Mouse (Mus musculus): ENCODE measurements around the gene Nt5c1b. TPM values are rescaled to one million over a fixed set of nuclear protein-coding genes. Genes with fewer than 3 reads are reported as not detected.

Gene Nt5c1b
- not detected for total RNA-seq (2021)

DNA sequence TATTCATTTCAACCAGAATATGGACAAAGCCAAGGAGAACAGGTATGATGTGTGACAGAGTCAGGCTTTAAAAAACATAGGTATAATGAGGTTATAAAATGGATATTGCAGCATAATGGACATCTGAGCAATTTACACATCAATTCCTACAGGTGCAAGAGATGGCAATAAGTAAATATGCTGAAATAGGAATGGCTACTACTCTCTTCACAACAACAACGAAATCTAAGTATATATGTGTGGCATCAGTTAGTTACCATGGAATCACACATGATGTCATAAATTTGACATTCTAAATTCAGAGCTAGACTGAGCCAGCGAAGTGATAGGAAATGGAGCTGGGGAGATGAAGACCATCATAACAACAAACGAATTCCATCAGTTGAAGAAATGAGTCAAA lies at the start of gene Nt5c1b:
Gene Nt5c1b, plus strand, starts transcription at position 301 of the 400 bp plus-strand sequence.
- intact Hi-C loops (cut with DNase I), result no loop called here
- DNase-seq, result no peak

DNA sequence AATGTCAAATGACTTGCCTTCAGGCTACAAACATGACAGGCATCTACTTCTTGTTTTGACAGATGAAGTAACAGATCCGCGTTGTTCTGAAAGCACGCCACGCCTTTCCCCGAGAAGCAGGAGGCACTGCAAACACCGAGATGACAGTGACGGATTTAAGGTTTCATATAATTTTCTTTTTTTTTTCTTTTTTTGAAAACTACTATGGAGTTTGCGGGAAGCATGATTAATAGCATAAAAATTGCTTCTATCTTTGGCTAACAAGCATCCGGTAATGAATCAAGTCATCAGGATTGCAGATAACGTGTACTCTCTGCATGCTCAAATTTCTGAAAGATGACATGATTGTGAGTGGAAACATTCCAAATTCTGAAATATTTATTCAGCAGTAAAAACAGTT lies 42.1 kb upstream of the Nt5c1b start:
- DNase-seq, result no peak
- intact Hi-C loops (cut with DNase I), result no loop called here

DNA sequence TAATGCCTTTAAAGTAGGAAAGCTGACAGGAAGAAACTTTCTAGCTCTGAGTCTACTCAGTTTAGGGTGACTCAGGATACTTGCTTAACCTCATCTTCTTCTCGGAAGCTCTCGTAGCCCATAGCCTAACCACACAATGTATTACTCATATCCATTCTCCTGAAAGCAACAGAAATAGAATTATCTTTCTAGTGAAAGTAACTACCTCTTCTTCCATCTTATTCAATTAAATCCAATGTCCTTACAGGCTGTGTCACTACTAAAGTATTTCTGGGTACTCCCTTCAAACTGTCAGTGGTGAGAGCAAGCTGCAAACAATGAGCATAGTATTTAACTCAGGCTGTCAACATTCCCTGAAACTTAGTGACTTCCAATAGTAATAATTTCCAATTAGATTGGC lies 40.3 kb upstream of the Nt5c1b start:
- DNase-seq, result no peak
- intact Hi-C loops (cut with DNase I), result no loop called here

DNA sequence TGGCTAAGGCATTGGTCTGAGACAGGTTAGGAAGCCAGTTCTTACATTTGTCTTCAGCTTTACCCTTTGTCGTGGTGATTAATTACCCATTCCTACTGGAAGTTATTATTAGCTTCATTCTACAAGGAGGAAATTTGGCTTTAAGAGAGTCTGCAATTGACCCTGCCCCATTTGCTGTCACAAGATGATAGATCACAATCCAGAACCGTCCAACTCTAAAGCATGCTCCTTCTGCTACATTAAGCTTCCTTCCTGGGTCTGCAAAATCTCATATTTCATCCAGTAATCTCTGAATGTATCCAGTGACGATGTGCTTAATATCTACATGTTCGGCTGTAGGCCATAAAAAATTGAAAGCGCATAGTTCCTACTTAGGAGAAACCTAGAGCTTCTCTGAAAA lies 29.2 kb upstream of the Nt5c1b start:
- intact Hi-C loops (cut with DNase I), result no loop called here
- DNase-seq, result no peak

DNA sequence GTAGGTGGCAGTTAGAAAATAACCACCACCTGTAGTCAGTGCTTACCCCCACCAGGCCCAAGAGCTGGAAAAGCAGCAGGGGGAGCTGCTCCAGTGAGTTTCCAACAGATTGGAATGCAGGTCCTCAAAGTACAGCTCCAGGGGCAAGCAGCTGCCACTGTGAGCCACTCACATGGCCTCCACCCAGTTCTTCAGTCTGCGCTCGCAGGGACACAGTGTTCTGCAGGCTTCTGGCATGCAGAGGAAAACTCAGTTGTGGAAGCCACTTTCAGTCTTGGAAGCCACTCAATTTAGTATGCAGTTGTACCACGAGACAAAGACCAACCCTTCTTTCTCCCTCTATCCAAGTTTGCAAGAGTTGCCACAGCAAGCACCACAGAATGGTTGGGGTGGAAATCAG lies 19.1 kb upstream of the Nt5c1b start:
- intact Hi-C loops (cut with DNase I), result no loop called here
- DNase-seq, result peak; percentile 4 to 5

DNA sequence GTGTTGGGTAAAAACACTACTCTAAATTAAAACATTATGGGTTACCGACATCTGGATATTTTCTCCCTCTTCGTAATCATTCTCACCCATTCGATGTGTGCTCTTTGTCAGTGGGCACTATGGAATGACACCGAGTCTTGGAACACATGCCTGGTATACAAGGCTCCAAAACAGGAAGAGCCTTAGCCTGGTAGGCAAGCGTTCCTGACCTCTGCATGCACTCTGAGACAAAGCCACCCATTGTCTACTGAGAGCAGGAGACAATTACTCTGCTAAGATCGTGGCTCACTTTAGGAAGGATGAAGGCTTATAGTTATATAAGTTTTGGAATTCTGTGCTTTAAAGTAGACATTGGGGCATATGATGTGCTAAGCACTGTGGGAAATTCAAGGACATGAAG lies 12.0 kb upstream of the Nt5c1b start:
- DNase-seq, result no peak
- intact Hi-C loops (cut with DNase I), result no loop called here

DNA sequence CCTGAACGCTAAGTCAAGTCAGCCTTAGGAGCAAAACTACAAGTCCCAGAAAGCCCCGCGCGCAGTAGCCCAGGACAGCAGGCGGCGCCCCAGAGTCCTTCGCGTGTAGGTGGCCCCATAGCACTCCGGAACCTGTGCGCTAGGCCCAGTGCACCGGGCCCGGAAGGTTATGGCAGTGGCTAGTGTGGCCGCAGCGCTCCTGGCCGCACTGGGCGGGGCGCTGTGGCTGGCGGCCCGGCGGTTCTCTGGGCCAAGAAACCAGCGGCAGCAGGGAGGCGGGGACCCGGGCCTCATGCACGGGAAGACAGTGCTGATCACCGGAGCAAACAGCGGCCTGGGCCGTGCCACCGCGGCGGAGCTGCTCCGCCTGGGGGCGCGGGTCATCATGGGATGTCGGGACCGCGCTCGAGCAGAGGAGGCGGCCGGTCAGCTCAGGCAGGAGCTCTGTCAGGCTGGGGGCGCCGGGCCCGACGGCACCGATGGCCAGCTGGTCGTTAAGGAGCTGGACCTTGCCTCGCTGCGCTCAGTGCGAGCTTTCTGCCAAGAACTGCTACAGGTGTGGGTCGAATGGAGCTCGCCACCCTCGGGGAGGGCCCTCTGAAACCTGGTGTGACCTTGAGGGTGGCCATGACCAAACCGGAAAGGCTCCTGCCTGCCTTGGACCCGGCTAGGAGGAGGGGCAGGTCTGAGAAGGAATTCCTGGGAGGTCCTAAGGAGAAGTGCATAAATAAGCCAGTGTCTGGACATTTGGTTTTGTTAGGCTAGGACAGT lies 21.1 kb downstream of the Nt5c1b start, which contains the start of gene Rdh14:
Gene Rdh14, plus strand, starts transcription at position 102 of the 771 bp plus-strand sequence.
- intact Hi-C loops (cut with DNase I), result loop anchor here (2.0 to 10.0 kb wide), 4 partner anchors 48 to 1696 kb away; partner anchors contain the start of gene Msgn1

DNA sequence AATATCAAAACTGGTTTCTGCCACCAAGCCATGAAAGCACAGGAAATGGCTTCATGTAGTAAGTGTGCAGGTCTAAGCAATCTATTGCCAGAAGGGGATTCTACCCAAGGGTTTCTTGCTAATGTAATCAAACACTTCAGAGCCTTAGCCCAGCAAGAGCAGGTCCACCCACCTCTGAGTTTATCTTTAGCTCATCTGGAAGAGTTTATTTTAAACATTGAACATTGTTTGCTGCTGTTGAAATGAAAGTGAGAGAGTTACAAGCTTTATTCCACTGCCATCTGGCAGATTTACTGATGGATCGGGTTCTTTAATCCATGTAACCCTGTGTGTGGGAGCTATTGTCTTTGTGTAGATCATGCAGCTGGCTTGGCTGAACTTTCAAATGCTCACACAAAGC lies 31.0 kb downstream of the Nt5c1b start:
- intact Hi-C loops (cut with DNase I), result no loop called here
- DNase-seq, result no peak

More for the DNA sequence above, 21.1 kb downstream of the Nt5c1b start, which contains the start of gene Rdh14:
- peak; percentile 97 to 98 for DNase-seq

DNA sequence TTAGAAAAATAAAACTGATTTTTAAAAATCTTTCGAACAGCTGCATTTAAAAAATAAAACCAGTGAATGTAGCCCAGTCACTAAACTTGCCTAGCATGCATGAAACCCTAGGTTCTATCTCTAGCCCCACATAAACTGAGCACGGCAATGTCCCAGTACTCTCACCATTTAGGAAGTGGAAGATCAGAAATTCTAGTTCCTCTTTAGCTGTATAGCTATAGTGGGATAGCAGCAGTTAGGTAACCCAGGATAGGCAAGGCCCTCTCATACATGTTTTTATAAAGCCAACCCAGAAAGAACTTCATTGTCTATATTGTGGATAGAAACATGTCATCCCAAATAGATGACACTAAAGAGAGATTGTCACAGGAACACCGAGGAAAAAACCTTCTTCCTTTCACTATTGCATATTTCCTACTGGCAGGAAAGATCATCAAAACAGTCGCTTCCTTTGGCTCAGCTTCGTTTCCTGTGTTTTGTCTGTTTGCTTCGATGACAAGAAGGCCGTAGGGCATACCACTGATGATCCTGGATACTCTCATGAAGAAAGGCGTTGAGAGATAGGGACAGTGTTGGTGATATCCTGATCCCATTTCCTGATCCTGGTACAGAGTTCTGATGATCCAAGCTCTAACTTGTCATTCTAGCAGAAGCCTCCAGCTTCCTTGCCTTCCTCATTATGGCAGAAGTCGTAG lies 32.8 kb downstream of the Nt5c1b start:
- intact Hi-C loops (cut with DNase I), result no loop called here
- no peak for DNase-seq

DNA sequence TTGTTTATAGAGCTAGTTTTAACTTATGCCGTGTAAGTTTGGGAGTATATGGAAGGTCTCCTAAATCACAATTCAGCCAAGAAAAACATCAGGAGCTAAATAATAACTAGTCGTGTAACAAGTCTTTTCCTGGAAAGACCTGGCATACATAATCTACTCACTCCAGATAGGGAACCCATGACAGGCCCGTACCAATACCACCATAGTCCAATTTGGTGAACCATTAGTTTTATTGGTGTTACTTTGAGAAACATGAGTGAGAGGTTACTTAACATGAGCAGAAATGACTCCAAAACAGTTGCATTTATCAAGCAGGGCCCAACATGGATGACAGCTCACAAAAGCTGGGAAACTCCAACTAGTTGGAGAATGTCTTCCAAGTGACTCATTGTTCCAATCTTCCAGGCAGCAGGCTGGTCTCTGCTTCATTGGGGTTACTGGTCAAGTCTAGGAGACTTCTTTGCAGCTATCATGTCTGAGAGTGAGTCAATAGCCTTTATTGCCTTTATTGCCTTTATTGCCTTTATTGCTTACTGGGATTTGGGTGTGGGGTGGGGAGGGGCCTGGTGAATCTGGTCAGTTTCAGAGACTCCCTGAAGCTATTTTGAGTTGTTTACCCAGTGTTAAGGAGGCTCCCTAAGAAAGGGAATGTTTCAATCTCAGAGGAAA lies 40.9 kb downstream of the Nt5c1b start:
- intact Hi-C loops (cut with DNase I), result no loop called here
- no peak for DNase-seq

DNA sequence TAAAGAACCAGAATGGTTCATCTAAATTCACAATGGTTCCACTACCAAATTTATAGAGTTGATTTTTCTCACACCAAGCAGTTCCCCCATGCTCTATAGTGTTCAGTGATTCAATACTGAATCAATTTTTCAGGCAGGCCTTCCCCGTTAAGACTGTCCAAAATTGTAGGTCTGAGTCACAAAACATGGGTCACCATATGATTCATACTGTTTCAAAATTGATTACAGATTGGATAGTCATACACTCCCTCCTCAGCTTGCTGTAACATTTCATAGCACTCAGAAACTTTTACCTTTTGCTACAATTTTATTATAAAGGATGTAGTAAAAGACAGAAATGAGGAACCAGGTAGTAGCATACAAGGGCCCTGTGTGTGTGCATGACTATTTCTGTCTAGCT lies 41.7 kb downstream of the Nt5c1b start:
- no peak for DNase-seq
- intact Hi-C loops (cut with DNase I), result no loop called here

DNA sequence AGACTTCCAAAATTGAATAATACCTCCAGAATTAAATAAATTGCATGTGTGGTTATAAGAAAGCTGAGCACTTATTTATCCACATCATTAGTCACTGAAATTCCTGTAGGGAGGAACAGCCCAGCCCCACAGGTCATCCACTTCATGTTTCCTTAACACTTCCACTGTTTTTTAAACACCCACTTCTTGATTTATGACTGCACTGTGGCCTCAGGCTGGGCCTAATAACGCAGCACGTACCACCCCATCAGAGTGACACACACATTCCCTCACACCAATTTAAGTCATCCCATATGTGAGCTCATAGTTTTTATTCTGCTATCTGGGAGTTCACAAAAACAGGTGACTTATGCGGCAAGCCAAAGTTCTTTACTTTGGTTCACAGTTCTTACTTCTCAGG lies 52.6 kb downstream of the Nt5c1b start:
- DNase-seq, result no peak
- intact Hi-C loops (cut with DNase I), result no loop called here

DNA sequence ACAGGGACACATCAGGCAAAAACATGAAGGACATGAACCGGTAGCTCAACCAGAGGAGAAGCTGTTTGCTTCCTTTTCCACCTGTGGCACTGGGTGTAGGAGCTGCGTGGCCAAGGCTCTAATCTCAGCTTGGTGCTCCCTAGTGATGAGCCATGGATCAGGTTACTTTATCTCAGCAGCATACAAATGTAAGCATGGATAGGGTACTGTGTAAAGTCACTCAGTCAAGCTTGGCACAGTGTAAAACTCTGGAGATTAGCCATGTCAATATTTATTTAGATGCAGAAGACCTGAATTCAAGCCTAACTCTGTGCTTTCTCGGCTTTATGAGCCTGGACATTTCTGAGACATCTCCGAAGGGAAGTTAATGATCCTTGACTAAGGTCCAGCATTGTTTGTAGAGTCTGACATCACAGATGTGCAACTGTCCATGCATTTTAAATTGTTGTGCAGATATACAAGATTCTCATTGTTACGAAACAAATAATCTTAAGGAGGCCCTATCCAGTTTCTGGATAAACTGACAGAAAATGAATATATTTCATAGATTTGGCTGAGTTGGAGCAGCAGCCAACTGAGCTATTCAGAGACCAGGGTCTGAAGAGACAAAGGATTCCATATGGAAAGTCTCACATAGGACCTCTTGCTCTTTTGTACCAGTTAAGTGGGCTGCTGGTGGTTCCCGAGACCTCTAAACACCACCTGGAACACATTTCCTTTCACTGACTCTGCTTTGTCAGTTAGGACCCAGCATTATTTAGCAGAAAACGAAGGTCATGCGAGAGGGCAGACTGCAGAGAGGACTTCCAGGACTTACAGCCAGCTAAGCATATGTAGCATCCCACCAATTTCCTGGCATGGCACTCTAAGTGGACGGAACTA lies 56.5 kb downstream of the Nt5c1b start:
- no peak for DNase-seq
- intact Hi-C loops (cut with DNase I), result no loop called here

DNA sequence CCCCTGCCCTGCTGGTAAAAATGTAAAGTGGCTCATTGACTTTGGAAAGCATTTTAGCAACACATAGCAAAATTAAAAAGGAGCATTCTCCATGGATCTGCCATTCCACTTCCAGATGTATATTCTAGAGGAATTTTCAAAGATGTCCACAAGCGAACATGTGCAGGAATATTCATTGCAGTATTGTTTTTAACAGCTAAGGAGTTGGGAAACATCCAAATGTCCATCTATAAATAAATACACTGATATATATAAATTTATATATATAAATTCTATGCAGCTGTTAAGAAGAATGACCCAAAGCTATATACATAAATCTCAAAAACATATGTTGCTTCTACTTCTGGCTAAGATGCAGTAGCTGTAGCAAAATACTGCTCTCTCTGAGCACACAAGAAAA lies 61.2 kb downstream of the Nt5c1b start:
- intact Hi-C loops (cut with DNase I), result loop anchor here (10.0 kb wide), 1 partner anchor 1176 kb away; no protein-coding TSS in a partner anchor
- DNase-seq, result no peak

DNA sequence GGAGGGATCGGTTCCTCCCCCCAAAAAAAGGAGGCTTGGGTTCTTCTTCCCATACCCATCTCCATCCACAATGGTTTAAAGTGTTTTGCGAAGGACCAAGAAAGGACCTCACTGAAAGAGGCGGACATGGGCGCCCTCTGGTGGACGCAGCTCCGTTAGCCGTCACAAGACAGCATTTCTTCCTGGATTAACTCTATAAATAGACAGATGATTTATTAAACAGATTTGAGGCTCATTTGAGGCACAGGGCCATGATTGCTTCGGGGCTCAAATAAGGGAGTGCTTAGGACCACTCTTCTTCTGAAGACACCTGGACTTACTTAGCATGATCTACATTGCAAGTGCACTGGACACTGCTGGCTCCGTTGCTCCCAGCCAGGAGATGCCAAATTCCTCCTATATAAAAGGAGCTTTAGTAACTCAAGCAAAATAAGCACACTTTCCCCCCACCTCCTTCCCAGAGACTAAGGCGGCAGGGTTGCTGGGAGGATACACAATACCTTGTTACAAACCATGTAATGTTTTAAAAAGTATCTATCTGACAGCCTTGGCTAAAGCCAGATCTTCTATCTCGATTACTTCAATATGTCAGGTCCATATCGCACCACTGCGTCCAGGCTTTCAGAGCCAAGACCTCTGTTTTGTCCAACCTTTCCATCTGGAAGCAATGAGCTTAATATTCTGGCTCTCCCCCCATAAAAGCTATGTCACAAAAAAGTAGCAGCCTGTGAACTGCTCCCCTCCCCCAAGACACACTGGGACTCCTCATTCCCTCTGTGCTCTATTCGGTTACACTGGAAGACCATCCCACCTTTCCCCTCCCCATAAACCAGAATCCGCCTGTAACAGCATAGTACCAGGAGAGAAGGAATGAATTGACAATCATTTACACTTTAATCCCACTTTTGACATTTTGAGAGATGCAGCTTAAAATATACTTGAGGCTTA lies 68.6 kb downstream of the Nt5c1b start:
- intact Hi-C loops (cut with DNase I), result loop anchor here (1.0 to 10.0 kb wide), 6 partner anchors 48 to 1386 kb away; partner anchors contain the start of genes Osr1 and Rdh14
- peak; percentile 87 to 92 for DNase-seq

All from heart, postnatal 10 days (tissue).